Mouse (Mus musculus) ES-E14 (cell line): Measurements from ENCODE around the gene Sesn1. TPM values are rescaled to one million over a fixed set of nuclear protein-coding genes. Genes with fewer than 3 reads are reported as not detected.

ENCODE experiments used
- DNase-seq: peaks from one replicate; pipeline ENCODE4 v3.0.0-alpha.2; 2013; ENCODE audit warnings: low read depth, low spot score
- H3K27ac ChIP-seq: 2 replicates; pipeline ENCODE4 v1.5.1; 2012; ENCODE audit warnings: low read depth, mild to moderate bottlenecking, low read length, moderate library complexity, mixed read lengths; ENCODE audit not compliant: poor library complexity, insufficient read depth, severe bottlenecking
- H3K36me3 ChIP-seq: 2 replicates; pipeline ENCODE4 v1.6.1; 2012; ENCODE audit warnings: mild to moderate bottlenecking, low read length, moderate library complexity, mixed read lengths; ENCODE audit not compliant: control insufficient read depth, poor library complexity, insufficient read depth, severe bottlenecking
- H3K4me1 ChIP-seq, 2 experiments: fragments of 150-350 bp in 1 of 2; sonication (generic) in 1 of 2; 2 replicates each; pipeline ENCODE4 v1.6.1; 2012; ENCODE audit warnings: low read length in 2 of 2, mild to moderate bottlenecking in 1 of 2, mixed read lengths in 1 of 2; ENCODE audit not compliant: control insufficient read depth in 2 of 2, insufficient read depth in 2 of 2, poor library complexity in 1 of 2
- H3K4me3 ChIP-seq, 2 experiments: fragments of 150-350 bp in 1 of 2; sonication (generic) in 1 of 2; 2 replicates each; pipeline ENCODE4 v1.5.1; 2012; ENCODE audit warnings: low read length in 2 of 2, low read depth in 1 of 2, mild to moderate bottlenecking in 1 of 2, mixed read lengths in 1 of 2; ENCODE audit not compliant: insufficient read depth in 1 of 2, poor library complexity in 1 of 2, severe bottlenecking in 1 of 2
- H3K9ac ChIP-seq: 2 replicates; pipeline ENCODE4 v1.6.1; 2012; ENCODE audit warnings: low read depth, mild to moderate bottlenecking, low read length, mixed read lengths; ENCODE audit not compliant: poor library complexity, insufficient read depth, severe bottlenecking
- H3K9me3 ChIP-seq: fragments of 150-350 bp; sonication (generic); 2 replicates; pipeline ENCODE4 v1.6.1; 2012; ENCODE audit warnings: low read depth, mild to moderate bottlenecking, low read length; ENCODE audit not compliant: control insufficient read depth, insufficient read depth
- CHD2 ChIP-seq: IDR thresholded peaks from 2 replicates; pipeline ENCODE4 v1.6.1; 2014; ENCODE audit warnings: mild to moderate bottlenecking, low read depth, low read length, inconsistent platforms
- HCFC1 ChIP-seq: IDR thresholded peaks from 2 replicates; pipeline ENCODE4 v1.6.1; 2012; ENCODE audit warnings: low read length, inconsistent platforms, borderline replicate concordance; ENCODE audit not compliant: insufficient read depth
- MAFK ChIP-seq: IDR thresholded peaks from 2 replicates; pipeline ENCODE4 v1.6.1; 2014; ENCODE audit warnings: mild to moderate bottlenecking, low read depth, low read length, inconsistent platforms; ENCODE audit not compliant: insufficient read depth
- ZC3H11A ChIP-seq: IDR thresholded peaks from 2 replicates; pipeline ENCODE4 v1.6.1; 2012; ENCODE audit warnings: low read depth, mild to moderate bottlenecking, inconsistent platforms, low read length, borderline replicate concordance
- ZNF384 ChIP-seq: IDR thresholded peaks from 2 replicates; pipeline ENCODE4 v1.6.1; 2012; ENCODE audit warnings: low read depth, low read length, inconsistent platforms
- in situ Hi-C, 2 experiments: fragments of 600-800 bp; cut with MboI; formaldehyde crosslinking; loops; one replicate each; pipeline ENCODE4 v1.15.1; 2025; ENCODE audit warnings: low sequenced_read_pairs in 2 of 2, inconsistent platforms in 1 of 2; ENCODE audit not compliant: unreplicated experiment in 2 of 2
- total RNA-seq: library from RNA; depleted of rRNA; stranded (reverse); fragments of 300-350 nt; gene quantifications from 2 replicates; pipeline ENCODE4 v1.2.3, GENCODE M21; 2012

Sesn1 gene
- total RNA-seq, 1 experiment = 10.0 TPM

DNA sequence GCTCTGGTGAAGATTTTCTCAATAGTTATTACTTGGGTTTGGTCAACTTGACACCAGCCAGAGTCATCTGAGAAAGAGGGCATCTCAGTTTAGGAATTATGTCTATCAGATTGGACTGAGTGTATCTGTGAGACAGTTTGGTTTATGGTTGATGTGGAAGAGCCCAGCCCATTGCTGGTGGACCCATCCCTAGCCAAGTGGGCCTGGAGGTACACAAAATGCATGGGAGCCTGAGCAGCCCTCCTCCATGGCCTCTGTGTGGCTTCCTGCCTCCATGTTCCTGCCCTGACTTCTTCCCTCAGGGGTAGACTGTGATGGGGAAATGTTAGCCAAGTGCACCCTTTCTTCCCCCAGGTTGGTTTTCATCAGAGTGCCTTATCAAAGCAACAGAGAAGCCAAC is 50.1 kb downstream of the Sesn1 start:
- TF ChIP-seq ZC3H11A (no peak), CHD2 (no peak), MAFK (no peak), HCFC1 (no peak), ZNF384 (no peak)
- in situ Hi-C loops = no loop called here

DNA sequence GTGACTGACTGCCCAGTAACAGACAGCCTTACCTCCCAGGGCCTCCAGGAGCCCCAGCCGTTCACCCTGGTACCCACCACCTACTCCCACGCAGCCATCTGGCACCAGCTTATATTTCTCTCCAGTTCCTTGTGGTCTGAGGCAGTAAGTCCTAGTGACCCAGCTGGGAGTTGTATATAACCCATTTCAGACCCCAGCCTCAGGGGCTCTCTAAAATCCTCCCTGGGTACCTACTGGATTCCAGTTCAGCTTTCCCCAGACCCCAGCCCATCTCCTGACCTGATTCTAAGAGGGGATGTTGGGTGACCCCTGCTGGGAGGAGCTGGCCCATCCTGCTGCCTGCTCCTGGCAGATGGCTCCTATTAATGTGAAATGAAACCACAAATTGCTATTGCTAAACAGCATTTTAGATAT is 50.5 kb downstream of the Sesn1 start:
- Histone ChIP-seq H3K27ac (no peak overlapping the region), H3K36me3 (no peaks in the 10 kb centered on the region), H3K4me3 (no peak overlapping the region), H3K9me3 (no peaks in the 10 kb centered on the region), H3K4me1 (no peaks in the 10 kb centered on the region), H3K9ac (no peak overlapping the region)
- no peak for DNase-seq
- in situ Hi-C loops = no loop called here
- TF ChIP-seq MAFK = no peak
- no peak for TF ChIP-seq HCFC1
- no peak for TF ChIP-seq CHD2
- TF ChIP-seq ZNF384 = no peak
- TF ChIP-seq ZC3H11A = no peak

More for the DNA sequence above, 50.1 kb downstream of the Sesn1 start:
- no peaks in the 10 kb centered on the region for H3K36me3 ChIP-seq
- no peak overlapping the region for H3K27ac ChIP-seq
- no peak overlapping the region for H3K4me3 ChIP-seq
- H3K9me3 ChIP-seq = no peaks in the 10 kb centered on the region
- no peak overlapping the region for H3K9ac ChIP-seq
- DNase-seq = no peak
- no peaks in the 10 kb centered on the region for H3K4me1 ChIP-seq

DNA sequence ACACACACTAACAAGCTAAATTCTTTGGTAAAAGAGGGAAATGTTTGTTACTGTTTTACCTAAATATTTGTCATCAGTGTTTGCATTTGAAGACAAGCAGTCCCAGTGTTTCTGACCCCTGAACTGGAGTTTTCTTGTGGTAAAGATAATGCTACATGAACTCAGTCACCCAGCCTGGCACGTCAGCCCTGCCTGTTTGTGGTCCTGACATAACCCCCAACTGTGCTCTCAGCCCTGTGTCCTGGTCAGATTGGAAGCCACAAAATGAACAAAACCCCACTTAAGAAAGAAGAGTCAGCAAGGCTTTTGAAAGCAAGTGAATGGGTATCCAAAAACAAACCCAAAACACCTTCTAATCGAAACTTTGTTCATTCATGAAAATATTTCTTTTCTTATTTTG is 53.3 kb downstream of the Sesn1 start:
- Histone ChIP-seq H3K4me1 (no peaks in the 10 kb centered on the region), H3K4me3 (no peak overlapping the region), H3K27ac (no peak overlapping the region), H3K9ac (no peak overlapping the region), H3K36me3 (no peaks in the 10 kb centered on the region), H3K9me3 (no peaks in the 10 kb centered on the region)
- in situ Hi-C loops = no loop called here
- DNase-seq = no peak
- TF ChIP-seq CHD2 = no peak
- no peak for TF ChIP-seq ZNF384
- no peak for TF ChIP-seq ZC3H11A
- no peak for TF ChIP-seq MAFK
- TF ChIP-seq HCFC1 = no peak

DNA sequence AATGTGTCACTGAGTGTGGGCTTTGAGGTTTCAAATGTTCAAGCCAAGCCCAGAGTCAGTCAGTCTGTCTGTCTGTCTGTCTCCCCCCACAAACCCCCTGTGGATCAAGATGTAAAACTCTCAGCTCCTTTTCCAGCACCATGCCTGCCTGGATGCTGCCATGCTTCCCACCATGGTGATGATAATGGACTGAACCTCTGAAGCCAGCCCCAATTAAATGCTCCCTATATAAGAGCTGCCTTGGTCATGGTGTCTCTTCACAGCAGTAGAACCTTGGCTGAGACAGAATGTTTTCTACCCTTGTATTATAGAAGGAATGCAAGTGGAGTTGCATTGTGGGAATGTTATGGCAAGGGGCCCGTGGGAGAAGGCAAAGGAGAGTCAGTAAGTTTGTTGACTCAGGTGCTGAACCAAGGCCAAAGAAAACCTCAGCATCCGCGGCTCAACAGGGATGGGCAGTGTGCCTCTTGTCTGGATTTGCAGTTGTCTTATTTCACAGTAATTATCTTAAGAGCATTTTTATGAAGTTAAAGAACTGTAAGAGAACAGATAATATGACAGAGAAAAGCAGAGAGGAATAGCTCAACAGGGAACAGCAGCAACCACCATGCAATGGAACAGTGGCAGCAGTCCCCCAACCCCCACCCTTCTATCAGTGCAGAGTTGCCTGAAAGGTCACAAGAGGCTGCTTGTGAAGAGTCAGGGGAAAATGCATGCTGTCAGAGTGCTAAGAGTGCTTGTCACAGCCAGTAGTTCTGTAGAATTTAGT is 56.5 kb downstream of the Sesn1 start:
- no peak for DNase-seq
- no peak overlapping the region for H3K4me3 ChIP-seq
- H3K4me1 ChIP-seq = no peaks in the 10 kb centered on the region
- no peak overlapping the region for H3K9ac ChIP-seq
- in situ Hi-C loops = no loop called here
- no peak for TF ChIP-seq ZNF384
- TF ChIP-seq MAFK = no peak
- no peak for TF ChIP-seq ZC3H11A
- TF ChIP-seq HCFC1 = no peak
- no peak for TF ChIP-seq CHD2
- no peaks in the 10 kb centered on the region for H3K36me3 ChIP-seq
- no peak overlapping the region for H3K27ac ChIP-seq
- no peaks in the 10 kb centered on the region for H3K9me3 ChIP-seq
